Mouse (Mus musculus) granulocyte monocyte progenitor cell, adult 5-6 weeks (primary cell): ENCODE data around the gene Rab4a. TPM values are rescaled to one million over a fixed set of nuclear protein-coding genes. Genes with fewer than 3 reads are reported as not detected.

Experiments
- ATAC-seq: replicated peaks from 2 replicates; pipeline ENCODE4 v1.8.0; 2016; ENCODE audit warnings: mild to moderate bottlenecking, moderate TSS enrichment, inconsistent platforms; ENCODE audit not compliant: poor library complexity, severe bottlenecking
- total RNA-seq, 2 experiments: library from RNA; stranded (forward) in 1 of 2; stranded (reverse) in 1 of 2; fragments of 200-712, 200-1000 nt in 1 of 2; fragments of >200 nt in 1 of 2; fragmentation: Nextera tagmentation in 1 of 2; gene quantifications; 2 replicates each; pipeline ENCODE4 v1.2.3; 2014 to 2017

Gene Rab4a
- total RNA-seq, 2 experiments from 2014 or later = 0.21 to 6.2 TPM

- ATAC-seq = no peak
Observed at GRCm38 (mm10) chr8:123842086-123842485, 36.3 kb downstream of the Rab4a start.

GRCm38 (mm10) chr8:123844341-123844740 lies 38.6 kb downstream of the Rab4a start:
- ATAC-seq = no peak

GRCm38 (mm10) chr8:123845114-123845513 lies 39.3 kb downstream of the Rab4a start:
- ATAC-seq = peak; percentile 62

- no peak for ATAC-seq
Observed at GRCm38 (mm10) chr8:123845991-123846390, 40.2 kb downstream of the Rab4a start.

- ATAC-seq = no peak
Observed at GRCm38 (mm10) chr8:123846509-123846908, 40.7 kb downstream of the Rab4a start.

GRCm38 (mm10) chr8:123847546-123847945 lies 41.8 kb downstream of the Rab4a start:
- ATAC-seq = no peak

GRCm38 (mm10) chr8:123849352-123849751 lies 43.6 kb downstream of the Rab4a start:
- ATAC-seq = no peak

- no peak for ATAC-seq
Observed at GRCm38 (mm10) chr8:123851590-123851989, 45.8 kb downstream of the Rab4a start.

GRCm38 (mm10) chr8:123854252-123854651 lies 48.5 kb downstream of the Rab4a start:
- no peak for ATAC-seq

GRCm38 (mm10) chr8:123854733-123855475 lies 49.1 kb downstream of the Rab4a start:
- no peak for ATAC-seq

GRCm38 (mm10) chr8:123857361-123857760 lies 51.6 kb downstream of the Rab4a start:
- ATAC-seq = no peak

GRCm38 (mm10) chr8:123858574-123858940 lies 52.8 kb downstream of the Rab4a start:
- 0 out of 2 replicates have a peak, but pooled peaks have one; percentile 0 for ATAC-seq

GRCm38 (mm10) chr8:123858941-123859647 lies 53.3 kb downstream of the Rab4a start:
- peak; percentile 90 for ATAC-seq

GRCm38 (mm10) chr8:123859648-123860259 lies 54.0 kb downstream of the Rab4a start, which contains the start of gene Ccsap:
Gene Ccsap, minus strand, starts transcription at chr8:123860209.
- peak; percentile 42 for ATAC-seq

GRCm38 (mm10) chr8:123860386-123860785 lies 54.6 kb downstream of the Rab4a start:
- no peak for ATAC-seq

GRCm38 (mm10) chr8:123865786-123866185 lies 60.0 kb downstream of the Rab4a start:
- ATAC-seq = no peak

- ATAC-seq = no peak
Observed at GRCm38 (mm10) chr8:123866971-123867370, 61.2 kb downstream of the Rab4a start.

GRCm38 (mm10) chr8:123872048-123872447 lies 66.3 kb downstream of the Rab4a start:
- ATAC-seq = no peak

- no peak for ATAC-seq
Observed at GRCm38 (mm10) chr8:123873364-123873763, 67.6 kb downstream of the Rab4a start.

- ATAC-seq = no peak
Observed at GRCm38 (mm10) chr8:123874324-123874723, 68.5 kb downstream of the Rab4a start.

GRCm38 (mm10) chr8:123877865-123878264 lies 72.1 kb downstream of the Rab4a start:
- no peak for ATAC-seq
